Mouse (Mus musculus): ENCODE results near the gene A630023A22Rik.

DNA sequence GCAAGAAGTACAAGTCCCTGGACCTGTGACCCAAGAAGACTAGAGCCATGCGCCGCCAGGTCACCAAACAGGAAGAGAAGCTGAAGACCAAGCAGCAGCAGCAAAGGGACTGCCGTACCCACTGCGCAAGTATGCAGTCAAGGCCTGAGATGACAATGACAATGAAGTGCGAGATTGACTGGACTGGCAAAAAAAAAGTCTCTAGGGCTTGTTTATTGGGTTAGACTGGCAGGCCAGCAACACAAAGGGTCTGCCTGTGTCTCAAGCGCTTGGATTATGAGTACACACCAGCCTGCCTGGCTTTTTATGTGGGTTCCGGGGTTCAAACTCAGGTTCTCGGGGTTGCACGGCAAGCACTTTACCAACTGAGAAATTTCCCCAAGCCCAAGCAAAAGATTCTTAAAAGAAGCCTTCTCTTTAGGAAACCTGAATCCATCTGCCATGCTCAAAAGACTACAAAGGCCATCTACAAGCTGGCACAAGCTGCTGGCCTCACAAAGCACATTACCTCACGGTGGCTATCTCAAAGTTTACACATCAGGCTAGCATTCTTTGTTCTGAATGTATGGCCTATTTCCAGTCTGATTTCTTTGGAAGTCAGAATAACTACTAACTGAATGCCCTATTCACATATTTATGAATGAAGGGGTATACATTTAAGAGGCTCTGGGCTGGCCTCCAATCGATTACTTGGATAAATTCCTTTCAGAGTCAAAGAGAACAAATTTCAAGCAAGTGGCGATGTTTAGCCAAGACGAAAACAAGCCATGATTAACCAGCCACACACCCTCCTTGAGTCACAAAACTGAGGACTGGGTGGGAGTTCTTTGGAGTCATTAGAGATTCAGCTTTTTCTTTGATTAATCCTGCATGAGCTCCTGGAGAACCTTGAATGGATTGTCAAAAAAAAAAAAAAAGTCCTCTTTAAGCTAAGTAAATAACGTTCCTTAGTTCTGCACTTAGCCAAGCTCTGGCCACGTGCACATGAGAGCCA, 37.4 kb upstream of the A630023A22Rik start:
- TF ChIP-seq CHD2 (IDR thresholded peaks at IDR 0.05; ENCODE audit: low read depth, low read length) (no peak), ZC3H11A (IDR thresholded peaks at IDR 0.05; ENCODE audit: borderline replicate concordance, low read depth, low read length) (no peak), HCFC1 (IDR thresholded peaks at IDR 0.05; ENCODE audit: borderline replicate concordance, insufficient read depth, low read length) (no peak), MAFK (IDR thresholded peaks at IDR 0.05; ENCODE audit: insufficient read depth, low read depth, low read length) (no peak)

Measured in ES-E14 (cell line).